Mouse (Mus musculus): Measurements from ENCODE around the gene 2610507B11Rik. TPM values are rescaled to one million over a fixed set of nuclear protein-coding genes. Genes with fewer than 3 reads are reported as not detected.

Gene 2610507B11Rik
- total and polyA plus RNA-seq, 3 experiments, result 75.8 to 80.5 (median 77.6) TPM

GRCm38 (mm10) chr11:78301357-78302084 is 40.0 kb downstream of the 2610507B11Rik start, which contains the start of gene Spag5 (continued):
- TF ChIP-seq E2F4 (IDR thresholded peaks at IDR 0.05; ENCODE audit: borderline replicate concordance, low read depth, low read length), result peak; percentile 87; the same call in 1 of the 2 replicates
- peak; percentile 97 to 99 for TF ChIP-seq POLR2A (IDR thresholded peaks at IDR 0.05; ENCODE audit: control insufficient read depth in 1 of 2, insufficient read depth in 1 of 2, low read depth in 1 of 2, low read length in 2 of 2, poor library complexity in 1 of 2)
- TF ChIP-seq USF1 (IDR thresholded peaks at IDR 0.05; ENCODE audit: low read depth, low read length), result peak; percentile 68
- no peak for TF ChIP-seq JUND (IDR thresholded peaks at IDR 0.05; ENCODE audit: low read depth, low read length)
- TF ChIP-seq SIN3A (IDR thresholded peaks at IDR 0.05; ENCODE audit: low read length), result peak; percentile 93
- peak; percentile 1; the same call in 1 of the 2 replicates for TF ChIP-seq RCOR1 (IDR thresholded peaks at IDR 0.05; ENCODE audit: low read depth, low read length)
- TF ChIP-seq CHD2 (IDR thresholded peaks at IDR 0.05; ENCODE audit: low read length), result no peak

DNA sequence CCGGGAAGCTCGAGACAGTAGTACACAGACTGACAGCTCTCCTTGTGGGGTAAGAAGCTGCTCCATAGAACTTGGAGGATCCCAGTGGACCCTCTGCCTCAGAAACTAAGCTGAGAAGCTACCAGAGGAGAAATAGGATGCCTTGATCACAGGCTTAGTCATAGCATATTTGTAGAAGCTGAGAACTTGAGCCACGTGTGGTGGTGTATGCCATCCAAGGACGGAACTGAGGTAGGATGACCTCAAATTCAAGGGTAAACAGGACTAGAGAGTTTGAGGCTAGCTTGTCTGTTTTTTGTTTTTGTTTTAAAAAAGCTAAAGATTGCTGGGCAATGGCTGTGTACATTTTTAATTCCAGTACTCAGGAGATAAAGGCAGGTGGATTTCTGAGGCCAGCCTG is 43.7 kb downstream of the 2610507B11Rik start:
- no peak for DNase-seq (ENCODE audit: low read depth, low spot score)
- Histone ChIP-seq H3K4me3 (ENCODE audit: control insufficient read depth in 1 of 2, insufficient read depth in 1 of 2, low read depth in 2 of 2, low read length in 2 of 2) (no peak overlapping the region), H3K79me2 (ENCODE audit: control insufficient read depth, insufficient read depth, low read length, poor library complexity) (peaks cover 41% of the 10 kb centered on the region), H3K27me3 (ENCODE audit: control insufficient read depth in 1 of 2, insufficient read depth in 2 of 2, low read length in 2 of 2) (no peaks in the 10 kb centered on the region), H3K9ac (ENCODE audit: control insufficient read depth, low read depth, low read length, poor library complexity, severe bottlenecking) (0 out of 2 replicates have a peak overlapping the region, but pooled peaks have one; percentile 2), H3K36me3 (ENCODE audit: control insufficient read depth in 1 of 2, insufficient read depth in 2 of 2, low read length in 2 of 2) (peaks cover 45 to 49% of the 10 kb centered on the region in 2 experiments), H3K27ac (ENCODE audit: control insufficient read depth, low read depth, low read length) (no peak overlapping the region), H3K4me1 (ENCODE audit: control insufficient read depth in 1 of 2, insufficient read depth in 2 of 2, low read length in 2 of 2) (peaks cover 16 to 17% of the 10 kb centered on the region in 2 experiments; a peak in 3 of 4 replicates), H3K9me3 (replicated peaks; ENCODE audit: insufficient read depth, low read length) (no peaks in the 10 kb centered on the region)
- TF ChIP-seq MYB (IDR thresholded peaks at IDR 0.05; ENCODE audit: low read depth, low read length) (no peak), GABPA (IDR thresholded peaks at IDR 0.05; ENCODE audit: low read depth, low read length) (no peak), JUND (IDR thresholded peaks at IDR 0.05; ENCODE audit: low read depth, low read length) (no peak), MYC (IDR thresholded peaks at IDR 0.05; ENCODE audit: low read depth, low read length) (no peak), ZC3H11A (IDR thresholded peaks at IDR 0.05; ENCODE audit: low read depth, low read length) (no peak), ELF1 (IDR thresholded peaks at IDR 0.05; ENCODE audit: low read depth, low read length) (no peak), NRF1 (IDR thresholded peaks at IDR 0.05; ENCODE audit: insufficient read depth, low read depth, low read length, poor library complexity, severe bottlenecking) (no peak), EP300 (IDR thresholded peaks at IDR 0.05; ENCODE audit: low read depth in 1 of 2, low read length in 2 of 2) (no peak), SIN3A (IDR thresholded peaks at IDR 0.05; ENCODE audit: low read length) (no peak), NELFE (IDR thresholded peaks at IDR 0.05; ENCODE audit: low read depth, low read length) (no peak), E2F4 (IDR thresholded peaks at IDR 0.05; ENCODE audit: borderline replicate concordance, low read depth, low read length) (no peak), GATA1 (IDR thresholded peaks at IDR 0.05; ENCODE audit: low read depth, low read length) (no peak), MEF2A (IDR thresholded peaks at IDR 0.05; ENCODE audit: extremely low read depth, insufficient replicate concordance, low read depth, low read length, poor library complexity, severe bottlenecking) (no peak)

Data from MEL (cell line).